Mouse (Mus musculus) heart, embryonic 11.5 days (tissue): ENCODE measurements around the gene Aif1l. TPM values are rescaled to one million over a fixed set of nuclear protein-coding genes. Genes with fewer than 3 reads are reported as not detected.

ENCODE experiments used
- ATAC-seq: fragments of 200-750 bp; cut with Nextera tagmentation; replicated peaks from 2 replicates; pipeline ENCODE4 v1.8.0; 2017; ENCODE audit warnings: moderate library complexity; ENCODE audit not compliant: insufficient number of reproducible peaks, low FRiP score, low TSS enrichment
- H3K27ac ChIP-seq: fragments of 300-500 bp; sonication (generic); 2 replicates; pipeline ENCODE4 v1.5.1; 2014; ENCODE audit warnings: mild to moderate bottlenecking, low read depth, low read length
- H3K27me3 ChIP-seq: fragments of 300-500 bp; sonication (generic); 2 replicates; pipeline ENCODE4 v1.6.1; 2014; ENCODE audit warnings: mild to moderate bottlenecking, low read length, mixed read lengths; ENCODE audit not compliant: control insufficient read depth, insufficient read depth
- H3K36me3 ChIP-seq: fragments of 300-500 bp; sonication (generic); 2 replicates; pipeline ENCODE4 v1.6.1; 2014; ENCODE audit warnings: mild to moderate bottlenecking, low read length, moderate library complexity, mixed read lengths; ENCODE audit not compliant: control insufficient read depth, insufficient read depth
- H3K4me1 ChIP-seq: fragments of 300-500 bp; sonication (generic); 2 replicates; pipeline ENCODE4 v1.6.1; 2014; ENCODE audit warnings: low read length; ENCODE audit not compliant: control insufficient read depth, insufficient read depth
- H3K4me2 ChIP-seq: fragments of 300-500 bp; sonication (generic); 2 replicates; pipeline ENCODE4 v1.6.1; 2014; ENCODE audit warnings: mild to moderate bottlenecking, moderate library complexity
- H3K4me3 ChIP-seq: fragments of 300-500 bp; sonication (generic); 2 replicates; pipeline ENCODE4 v1.5.1; 2014; ENCODE audit warnings: low read depth, low read length
- H3K9ac ChIP-seq: fragments of 300-500 bp; sonication (generic); 2 replicates; pipeline ENCODE4 v1.6.1; 2014; ENCODE audit warnings: mild to moderate bottlenecking, low read depth, low read length, moderate library complexity
- H3K9me3 ChIP-seq: fragments of 300-500 bp; sonication (generic); replicated peaks from 2 replicates; pipeline ENCODE4 v1.6.1; 2016; ENCODE audit warnings: low read length; ENCODE audit not compliant: control insufficient read depth
- WGBS: fragments of 180-500 bp; shearing (Covaris S2); extraction: QIAGEN DNeasy Blood & Tissue Kit; methylation state at CpG from one replicate; pipeline ENCODE4 v1.1.7; 2014; ENCODE audit not compliant: insufficient replicate concordance; 5-methylcytosine and 5-hydroxymethylcytosine counted together
- polyA plus RNA-seq: library from polyadenylated mRNA; unstranded; fragments of >200 nt; fragmentation: Nextera tagmentation; extraction: Ambion mirVana; gene quantifications from 2 replicates; pipeline ENCODE4 v1.2.1, GENCODE M21; 2014

Aif1l gene
- polyA plus RNA-seq, 1 experiment from 2014 or later: 83.7 TPM

- no peak for ATAC-seq
- H3K27ac ChIP-seq: peak overlapping the region; percentile 88
- no peaks in the 10 kb centered on the region for H3K9me3 ChIP-seq
These were observed 4.8 kb downstream of the Aif1l start for GRCm38 (mm10) chr2:31954779-31955181.

GRCm38 (mm10) chr2:31955686-31956085 is 5.7 kb downstream of the Aif1l start:
- WGBS: 83% methylated on average over 5 of the region's 5 CpGs
- H3K36me3 ChIP-seq: peaks cover 3% of the 10 kb centered on the region; the same call in 1 of the 2 replicates
- H3K4me3 ChIP-seq: no peak overlapping the region
- no peaks in the 10 kb centered on the region for H3K9me3 ChIP-seq
- ATAC-seq: no peak
- 0 out of 2 replicates have a peak overlapping the region, but pooled peaks have one; percentile 28 for H3K9ac ChIP-seq
- no peaks in the 10 kb centered on the region for H3K27me3 ChIP-seq
- H3K4me2 ChIP-seq: no peak overlapping the region
- peaks cover 31% of the 10 kb centered on the region for H3K4me1 ChIP-seq
- H3K27ac ChIP-seq: no peak overlapping the region

More at GRCm38 (mm10) chr2:31954779-31955181, 4.8 kb downstream of the Aif1l start:
- WGBS: 66% methylated on average over 9 of the region's 9 CpGs
- Histone ChIP-seq H3K4me3 (no peak overlapping the region), H3K9ac (peak overlapping the region; percentile 43; the same call in 1 of the 2 replicates), H3K4me2 (no peak overlapping the region), H3K36me3 (peaks cover 3% of the 10 kb centered on the region; the same call in 1 of the 2 replicates), H3K27me3 (no peaks in the 10 kb centered on the region), H3K4me1 (peaks cover 29% of the 10 kb centered on the region)

GRCm38 (mm10) chr2:31957211-31957610 is 7.3 kb downstream of the Aif1l start:
- no peak overlapping the region for H3K27ac ChIP-seq
- H3K4me3 ChIP-seq: no peak overlapping the region
- H3K36me3 ChIP-seq: peaks cover 3% of the 10 kb centered on the region; the same call in 1 of the 2 replicates
- no peaks in the 10 kb centered on the region for H3K9me3 ChIP-seq
- H3K9ac ChIP-seq: no peak overlapping the region
- H3K4me1 ChIP-seq: peaks cover 21% of the 10 kb centered on the region
- H3K27me3 ChIP-seq: no peaks in the 10 kb centered on the region
- H3K4me2 ChIP-seq: no peak overlapping the region
- WGBS: 81% methylated on average over 10 of the region's 10 CpGs
- ATAC-seq: no peak

GRCm38 (mm10) chr2:31960986-31961385 is 11.0 kb downstream of the Aif1l start:
- no peaks in the 10 kb centered on the region for H3K9me3 ChIP-seq
- peaks cover 3% of the 10 kb centered on the region; the same call in 1 of the 2 replicates for H3K36me3 ChIP-seq
- H3K4me2 ChIP-seq: no peak overlapping the region
- no peak overlapping the region for H3K9ac ChIP-seq
- peaks cover 6% of the 10 kb centered on the region for H3K4me1 ChIP-seq
- no peak for ATAC-seq
- no peaks in the 10 kb centered on the region for H3K27me3 ChIP-seq
- H3K27ac ChIP-seq: no peak overlapping the region
- WGBS: 89% methylated on average over 8 of the region's 8 CpGs
- H3K4me3 ChIP-seq: no peak overlapping the region

GRCm38 (mm10) chr2:31961791-31962222 is 11.9 kb downstream of the Aif1l start:
- H3K9ac ChIP-seq: peak overlapping the region; percentile 10; the same call in 1 of the 2 replicates
- H3K4me3 ChIP-seq: no peak overlapping the region
- no peak overlapping the region for H3K4me2 ChIP-seq
- H3K36me3 ChIP-seq: peaks cover 3% of the 10 kb centered on the region; the same call in 1 of the 2 replicates
- no peaks in the 10 kb centered on the region for H3K27me3 ChIP-seq
- peaks cover 6% of the 10 kb centered on the region for H3K4me1 ChIP-seq
- no peaks in the 10 kb centered on the region for H3K9me3 ChIP-seq
- no peak for ATAC-seq
- WGBS: 70% methylated on average over 4 of the region's 4 CpGs
- peak overlapping the region; percentile 29; the same call in 1 of the 2 replicates for H3K27ac ChIP-seq

- H3K9ac ChIP-seq: no peak overlapping the region; the same call in 1 of the 2 replicates
- H3K36me3 ChIP-seq: no peaks in the 10 kb centered on the region
- H3K27ac ChIP-seq: peak overlapping the region; percentile 29; the same call in 1 of the 2 replicates
- H3K4me1 ChIP-seq: peaks cover 6% of the 10 kb centered on the region
- no peaks in the 10 kb centered on the region for H3K27me3 ChIP-seq
- no peaks in the 10 kb centered on the region for H3K9me3 ChIP-seq
- H3K4me2 ChIP-seq: no peak overlapping the region
- WGBS: 59% methylated on average over 8 of the region's 8 CpGs
- no peak for ATAC-seq
- no peak overlapping the region for H3K4me3 ChIP-seq
These were observed 12.7 kb downstream of the Aif1l start for GRCm38 (mm10) chr2:31962501-31963224.

GRCm38 (mm10) chr2:31963491-31963890 is 13.6 kb downstream of the Aif1l start:
- Histone ChIP-seq H3K4me1 (peaks cover 6% of the 10 kb centered on the region; the same call in 1 of the 2 replicates), H3K36me3 (peaks cover 4% of the 10 kb centered on the region; the same call in 1 of the 2 replicates), H3K4me2 (no peak overlapping the region), H3K4me3 (no peak overlapping the region), H3K9me3 (no peaks in the 10 kb centered on the region), H3K9ac (no peak overlapping the region), H3K27ac (no peak overlapping the region), H3K27me3 (no peaks in the 10 kb centered on the region)
- WGBS: 77% methylated on average over 7 of the region's 7 CpGs
- ATAC-seq: no peak

- Histone ChIP-seq H3K27ac (no peak overlapping the region), H3K4me1 (peaks cover 6% of the 10 kb centered on the region; the same call in 1 of the 2 replicates), H3K9me3 (no peaks in the 10 kb centered on the region), H3K9ac (no peak overlapping the region), H3K4me3 (no peak overlapping the region), H3K36me3 (peaks cover 4% of the 10 kb centered on the region; the same call in 1 of the 2 replicates), H3K4me2 (no peak overlapping the region), H3K27me3 (no peaks in the 10 kb centered on the region)
- WGBS: 84% methylated on average over 3 of the region's 3 CpGs
- ATAC-seq: no peak
These were observed 14.3 kb downstream of the Aif1l start for GRCm38 (mm10) chr2:31964191-31964590.
